Mouse (Mus musculus): Measurements from ENCODE around the gene Aldh16a1.

The Aldh16a1 gene

GRCm38 (mm10) chr7:45091001-45091990 is 63.1 kb downstream of the Aldh16a1 start:
- DNase-seq (ENCODE audit: low spot score): no peak

Measured in embryo, embryonic 10 days (tissue).